Comparison of ENCODE assay signal across 11 mouse cellular contexts in the genomic region with DNA sequence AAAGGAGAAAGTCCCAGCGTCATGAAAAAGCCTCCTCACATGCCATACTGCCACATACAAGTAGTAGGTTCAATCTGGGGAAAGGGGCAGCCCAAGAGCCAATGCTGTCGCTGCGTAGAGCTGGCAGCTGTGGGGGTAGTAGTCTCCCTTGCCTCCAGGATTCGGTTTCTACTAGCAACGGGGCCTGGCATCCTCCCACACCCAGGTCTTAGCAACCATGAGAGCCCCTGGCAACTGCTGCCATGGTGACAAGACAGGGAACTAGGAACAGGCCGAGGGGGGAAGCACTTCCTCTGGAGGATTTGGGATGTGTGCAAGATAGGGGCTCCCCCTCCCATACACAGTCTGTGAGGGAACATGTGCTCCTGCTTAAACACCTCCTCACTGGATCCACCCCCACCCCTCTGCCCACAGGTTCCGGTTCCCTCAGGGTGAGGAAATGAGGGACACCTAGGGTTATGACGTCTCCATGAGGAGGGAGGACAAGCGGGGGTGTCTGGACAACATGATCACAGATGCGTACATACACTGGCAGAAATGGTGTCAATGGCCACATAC. TPM values are rescaled to one million over a fixed set of nuclear protein-coding genes. Genes with fewer than 3 reads are reported as not detected.
A peak's percentile ranks its signal among the peaks of the same experiment; 100 is the strongest.
DNase-seq lines count a peak whose midpoint lies in the region; ATAC-seq and TF ChIP-seq lines count a peak whose summit lies in the region.
"Had no signal": no experiment of that assay in that cellular context is flagged by ENCODE, and none has a peak within 500 bp of the region (broad histone marks: within the 10 kb centered on the region; RNA-seq: fewer than 3 reads in every experiment).

No protein-coding gene starts in this region.

- no peak overlapping the region for H3K27ac ChIP-seq in embryonic facial prominence, embryonic 14.5 days (replicated peaks; ENCODE audit: low read depth, low read length)
- H3K27ac ChIP-seq in midbrain, embryonic 14.5 days (replicated peaks; ENCODE audit: low read depth, low read length), result peak overlapping the region; percentile 96
- no peak overlapping the region for H3K27ac ChIP-seq in intestine, postnatal 0 days (ENCODE audit: low read depth, low read length)
- no peak overlapping the region for H3K27ac ChIP-seq in liver, embryonic 12.5 days
- H3K27ac ChIP-seq: embryonic facial prominence, embryonic 15.5 days; limb, embryonic 13.5 days had no signal

- TF ChIP-seq CTCF in intestine, postnatal 0 days (IDR thresholded peaks at IDR 0.05; ENCODE audit: low read depth), result no peak

- H3K9ac ChIP-seq in embryonic facial prominence, embryonic 14.5 days (ENCODE audit: low read depth, low read length), result no peak overlapping the region
- peak overlapping the region; percentile 27; the same call in 1 of the 2 replicates for H3K9ac ChIP-seq in midbrain, embryonic 14.5 days (replicated peaks; ENCODE audit: low read length)
- no peak overlapping the region for H3K9ac ChIP-seq in intestine, postnatal 0 days (ENCODE audit: low read depth, low read length)
- H3K9ac ChIP-seq in liver, embryonic 12.5 days, result no peak overlapping the region
- H3K9ac ChIP-seq: embryonic facial prominence, embryonic 15.5 days; limb, embryonic 13.5 days had no signal

- intact Hi-C loops in gastrocnemius, postnatal 36 days (cut with DNase I), result no loop called here

- no peak overlapping the region for H3K4me2 ChIP-seq in embryonic facial prominence, embryonic 14.5 days (ENCODE audit: low read depth, low read length)
- peak overlapping the region; percentile 43 for H3K4me2 ChIP-seq in midbrain, embryonic 14.5 days (ENCODE audit: low read length)
- no peak overlapping the region for H3K4me2 ChIP-seq in intestine, postnatal 0 days (replicated peaks; ENCODE audit: low read depth)
- H3K4me2 ChIP-seq in liver, embryonic 12.5 days, result no peak overlapping the region
- H3K4me2 ChIP-seq: embryonic facial prominence, embryonic 15.5 days; limb, embryonic 13.5 days had no signal

- peaks cover 17% of the 10 kb centered on the region for H3K4me1 ChIP-seq in embryonic facial prominence, embryonic 14.5 days (ENCODE audit: control insufficient read depth, insufficient read depth, low read length)
- peaks cover 45% of the 10 kb centered on the region for H3K4me1 ChIP-seq in midbrain, embryonic 14.5 days (ENCODE audit: control insufficient read depth, insufficient read depth, low read length)
- H3K4me1 ChIP-seq in intestine, postnatal 0 days (replicated peaks; ENCODE audit: control insufficient read depth, insufficient read depth, low read length), result peaks cover 8% of the 10 kb centered on the region; the same call in 1 of the 2 replicates
- peaks cover 15% of the 10 kb centered on the region for H3K4me1 ChIP-seq in liver, embryonic 12.5 days

- ATAC-seq in embryonic facial prominence, embryonic 14.5 days (ENCODE audit: low read depth), result no peak
- ATAC-seq in midbrain, embryonic 14.5 days (ENCODE audit: low FRiP score, low TSS enrichment), result peak; percentile 60
- no peak for ATAC-seq in intestine, postnatal 0 days
- ATAC-seq in liver, embryonic 12.5 days, result no peak

- WGBS in embryonic facial prominence, embryonic 14.5 days, result 47% methylated on average over 10 of the region's 10 CpGs
- WGBS in midbrain, embryonic 14.5 days, result 11% methylated on average over 10 of the region's 10 CpGs
- 67% methylated on average over 10 of the region's 10 CpGs for WGBS in intestine, postnatal 0 days
- 49% methylated on average over 10 of the region's 10 CpGs for WGBS in liver, embryonic 12.5 days (ENCODE audit: insufficient replicate concordance)

- no peaks in the 10 kb centered on the region for H3K36me3 ChIP-seq in embryonic facial prominence, embryonic 14.5 days (ENCODE audit: control insufficient read depth, insufficient read depth, low read length)
- 0 out of 2 replicates have a peak, but pooled peaks cover 2% of the 10 kb centered on the region for H3K36me3 ChIP-seq in midbrain, embryonic 14.5 days (ENCODE audit: control insufficient read depth, insufficient read depth, low read length)
- H3K36me3 ChIP-seq in intestine, postnatal 0 days (ENCODE audit: control insufficient read depth, insufficient read depth), result no peaks in the 10 kb centered on the region
- no peaks in the 10 kb centered on the region for H3K36me3 ChIP-seq in liver, embryonic 12.5 days
- H3K36me3 ChIP-seq: embryonic facial prominence, embryonic 15.5 days; limb, embryonic 13.5 days had no signal

- no peaks in the 10 kb centered on the region for H3K9me3 ChIP-seq in embryonic facial prominence, embryonic 14.5 days (ENCODE audit: control insufficient read depth, low read length)
- no peaks in the 10 kb centered on the region for H3K9me3 ChIP-seq in midbrain, embryonic 14.5 days (ENCODE audit: control insufficient read depth, low read length)
- no peaks in the 10 kb centered on the region for H3K9me3 ChIP-seq in intestine, postnatal 0 days (ENCODE audit: control insufficient read depth)
- H3K9me3 ChIP-seq in liver, embryonic 12.5 days (replicated peaks), result no peaks in the 10 kb centered on the region
- H3K9me3 ChIP-seq: embryonic facial prominence, embryonic 15.5 days; limb, embryonic 13.5 days had no signal

- no peaks in the 10 kb centered on the region for H3K27me3 ChIP-seq in embryonic facial prominence, embryonic 14.5 days (replicated peaks; ENCODE audit: control insufficient read depth, insufficient read depth, low read length)
- no peaks in the 10 kb centered on the region for H3K27me3 ChIP-seq in midbrain, embryonic 14.5 days (ENCODE audit: control insufficient read depth, insufficient read depth, low read length)
- H3K27me3 ChIP-seq in intestine, postnatal 0 days (replicated peaks; ENCODE audit: control insufficient read depth, insufficient read depth, low read length), result peaks cover 17% of the 10 kb centered on the region; the same call in 1 of the 2 replicates
- H3K27me3 ChIP-seq in liver, embryonic 12.5 days (replicated peaks), result peaks cover 92% of the 10 kb centered on the region
- H3K27me3 ChIP-seq: embryonic facial prominence, embryonic 15.5 days had no signal

- DNase-seq in CD4-positive helper T cell, adult 2 months (ENCODE audit: low read depth, low spot score), result peak; percentile 50
- peak; percentile 29 for DNase-seq in embryonic facial prominence, embryonic 14.5 days (ENCODE audit: low spot score)
- DNase-seq in layer of hippocampus, adult 11-12 months (ENCODE audit: low spot score), result peak; percentile 93
- DNase-seq in midbrain, embryonic 14.5 days, result peak; percentile 94
- no peak for DNase-seq in gastrocnemius, postnatal 36 days
- no peak for DNase-seq in lung, postnatal 14 days
- DNase-seq: spleen, adult 18-20 months had no signal

- no peak overlapping the region for H3K4me3 ChIP-seq in embryonic facial prominence, embryonic 14.5 days (ENCODE audit: low read depth, low read length)
- no peak overlapping the region for H3K4me3 ChIP-seq in midbrain, embryonic 14.5 days (replicated peaks; ENCODE audit: low read depth, low read length)
- no peak overlapping the region for H3K4me3 ChIP-seq in intestine, postnatal 0 days (ENCODE audit: low read depth, low read length)
- no peak overlapping the region for H3K4me3 ChIP-seq in liver, embryonic 12.5 days
- H3K4me3 ChIP-seq: embryonic facial prominence, embryonic 15.5 days; limb, embryonic 13.5 days had no signal

RNA-seq across cellular contexts. Expression of gene Dnajb5, which starts 2.8 kb away (rescaled TPM):
- polyA plus RNA-seq in embryonic facial prominence, embryonic 14.5 days (2014; fragmentation: Nextera tagmentation; extraction: Ambion mirVana), result 11.9 and 15.4 TPM in 2 replicates
- polyA plus RNA-seq in midbrain, embryonic 14.5 days (2014; fragmentation: Nextera tagmentation; extraction: Ambion mirVana), result 45.0 and 88.7 TPM in 2 replicates
- 100 to 1,000 TPM; 191 to 213 TPM for total RNA-seq in gastrocnemius, postnatal 36 days (2021)
- 7.5 and 8.8 TPM in 2 replicates for polyA plus RNA-seq in intestine, postnatal 0 days (2015; fragmentation: Nextera tagmentation; extraction: Ambion mirVana)
- 0.94 and 1.2 TPM in 2 replicates for polyA plus RNA-seq in liver, embryonic 12.5 days (2016; fragmentation: Nextera tagmentation; extraction: Ambion mirVana)

RNA-seq across cellular contexts. Expression of gene 1700022I11Rik, which starts 22.6 kb away (rescaled TPM):
- 0.28 and 0.75 TPM in 2 replicates for polyA plus RNA-seq in embryonic facial prominence, embryonic 14.5 days (2014; fragmentation: Nextera tagmentation; extraction: Ambion mirVana)
- 0.38 and 0.80 TPM in 2 replicates for polyA plus RNA-seq in midbrain, embryonic 14.5 days (2014; fragmentation: Nextera tagmentation; extraction: Ambion mirVana)
- not detected for total RNA-seq in gastrocnemius, postnatal 36 days (2021)
- polyA plus RNA-seq in intestine, postnatal 0 days (2015; fragmentation: Nextera tagmentation; extraction: Ambion mirVana), result 0.43 TPM in 1 of 2 replicates, not detected in the other
- polyA plus RNA-seq in liver, embryonic 12.5 days (2016; fragmentation: Nextera tagmentation; extraction: Ambion mirVana), result 0.20 and 0.47 TPM in 2 replicates

RNA-seq across cellular contexts. Expression of gene Phf24, which starts 30.4 kb away (rescaled TPM):
- 4.9 and 5.7 TPM in 2 replicates for polyA plus RNA-seq in embryonic facial prominence, embryonic 14.5 days (2014; fragmentation: Nextera tagmentation; extraction: Ambion mirVana)
- 33.2 and 33.9 TPM in 2 replicates for polyA plus RNA-seq in midbrain, embryonic 14.5 days (2014; fragmentation: Nextera tagmentation; extraction: Ambion mirVana)
- total RNA-seq in gastrocnemius, postnatal 36 days (2021), result under 1 TPM; 0.15 to 0.97 TPM
- polyA plus RNA-seq in intestine, postnatal 0 days (2015; fragmentation: Nextera tagmentation; extraction: Ambion mirVana), result 0.73 and 1.0 TPM in 2 replicates
- 0.18 and 0.26 TPM in 2 replicates for polyA plus RNA-seq in liver, embryonic 12.5 days (2016; fragmentation: Nextera tagmentation; extraction: Ambion mirVana)

RNA-seq across cellular contexts. Expression of gene Vcp, which starts 53.5 kb away (rescaled TPM):
- 471 and 523 TPM in 2 replicates for polyA plus RNA-seq in embryonic facial prominence, embryonic 14.5 days (2014; fragmentation: Nextera tagmentation; extraction: Ambion mirVana)
- polyA plus RNA-seq in midbrain, embryonic 14.5 days (2014; fragmentation: Nextera tagmentation; extraction: Ambion mirVana), result 378 and 531 TPM in 2 replicates
- 100 to 1,000 TPM; 225 to 248 TPM for total RNA-seq in gastrocnemius, postnatal 36 days (2021)
- 205 and 207 TPM in 2 replicates for polyA plus RNA-seq in intestine, postnatal 0 days (2015; fragmentation: Nextera tagmentation; extraction: Ambion mirVana)
- polyA plus RNA-seq in liver, embryonic 12.5 days (2016; fragmentation: Nextera tagmentation; extraction: Ambion mirVana), result 354 and 366 TPM in 2 replicates

Comparison
In these comparisons a context has a peak if more than half of its experiments do, and no peak if none do; other contexts are left out.
1. DNase-seq: peak in CD4-positive helper T cell, adult 2 months (single experiment), embryonic facial prominence, embryonic 14.5 days (single experiment), layer of hippocampus, adult 11-12 months (single experiment) and midbrain, embryonic 14.5 days (single experiment); none in gastrocnemius, postnatal 36 days (0 of 2) and lung, postnatal 14 days (single experiment).